Mouse (Mus musculus) testis, adult 2 months (tissue): ENCODE data around the gene St6galnac3.
A peak's percentile ranks its signal among the peaks of the same experiment; 100 is the strongest.

Experiments used
- CTCF ChIP-seq: fragments of 200-500 bp; IDR thresholded peaks from 2 replicates; pipeline ENCODE4 v1.5.1; 2012; ENCODE audit warnings: low read depth, mild to moderate bottlenecking, inconsistent platforms, low read length, moderate library complexity; ENCODE audit not compliant: control insufficient read depth, insufficient read depth, insufficient replicate concordance
- POLR2A ChIP-seq: fragments of 200-500 bp; IDR thresholded peaks from 2 replicates; pipeline ENCODE4 v1.6.1; 2012; ENCODE audit warnings: low read depth, mild to moderate bottlenecking, inconsistent platforms, low read length, moderate library complexity; ENCODE audit not compliant: control insufficient read depth

- no peak for TF ChIP-seq CTCF
- TF ChIP-seq POLR2A = peak; percentile 73; the same call in 1 of the 2 replicates
Observed at GRCm38 (mm10) chr3:153313167-153313566, 411.8 kb downstream of the St6galnac3 start.
